ENCODE assay signal across 8 mouse cellular contexts in the genomic region with DNA sequence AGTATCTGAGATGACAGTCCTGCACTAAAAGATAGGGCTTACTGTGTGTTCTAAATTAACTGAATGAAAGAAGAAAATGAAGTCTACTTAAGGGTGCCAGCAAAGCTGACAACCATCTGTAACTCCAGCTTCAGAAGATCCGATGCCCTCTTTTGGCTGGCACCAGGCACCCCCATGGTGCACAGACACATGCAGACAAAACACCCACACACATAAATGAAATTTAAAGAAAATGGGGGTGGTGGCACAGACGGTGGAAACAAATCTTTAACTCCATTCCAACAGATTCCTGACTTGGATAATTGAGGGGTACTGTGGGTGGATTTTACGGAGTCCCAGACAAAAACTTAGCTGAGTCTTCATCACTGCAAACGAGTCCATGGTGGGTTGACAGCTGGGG. TPM values are rescaled to one million over a fixed set of nuclear protein-coding genes. Genes with fewer than 3 reads are reported as not detected.
DNase-seq lines count a peak whose midpoint lies in the region; ATAC-seq lines count a peak whose summit lies in the region.

No protein-coding gene starts in this region.

- no peaks in the 10 kb centered on the region for H3K36me3 ChIP-seq in kidney, embryonic 15.5 days
- H3K36me3 ChIP-seq in forebrain, embryonic 15.5 days, result no peaks in the 10 kb centered on the region
- no peaks in the 10 kb centered on the region for H3K36me3 ChIP-seq in neural tube, embryonic 14.5 days (ENCODE audit: control insufficient read depth, insufficient read depth, low read length)

- H3K9me3 ChIP-seq in kidney, embryonic 15.5 days (replicated peaks), result no peaks in the 10 kb centered on the region
- no peaks in the 10 kb centered on the region for H3K9me3 ChIP-seq in forebrain, embryonic 15.5 days
- no peaks in the 10 kb centered on the region for H3K9me3 ChIP-seq in neural tube, embryonic 14.5 days (ENCODE audit: control insufficient read depth, low read length)

- ATAC-seq in kidney, embryonic 15.5 days (replicated peaks; ENCODE audit: low FRiP score), result no peak
- ATAC-seq in forebrain, embryonic 15.5 days (replicated peaks), result no peak; the same call in 1 of the 2 replicates
- no peak for ATAC-seq in neural tube, embryonic 14.5 days (ENCODE audit: low read depth)
- no peak for ATAC-seq in megakaryocyte, adult 5-6 weeks (ENCODE audit: poor library complexity, severe bottlenecking)

- peak overlapping the region; percentile 44 for H3K4me3 ChIP-seq in kidney, embryonic 15.5 days (replicated peaks)
- H3K4me3 ChIP-seq in forebrain, embryonic 15.5 days, result no peak overlapping the region
- H3K4me3 ChIP-seq in neural tube, embryonic 14.5 days (ENCODE audit: low read depth, low read length), result no peak overlapping the region

- H3K27ac ChIP-seq in kidney, embryonic 15.5 days, result no peak overlapping the region
- no peak overlapping the region for H3K27ac ChIP-seq in forebrain, embryonic 15.5 days (replicated peaks)
- H3K27ac ChIP-seq in neural tube, embryonic 14.5 days (ENCODE audit: low read depth, low read length), result no peak overlapping the region

- peaks cover 5% of the 10 kb centered on the region; the same call in 1 of the 2 replicates for H3K27me3 ChIP-seq in kidney, embryonic 15.5 days
- H3K27me3 ChIP-seq in forebrain, embryonic 15.5 days, result no peaks in the 10 kb centered on the region
- no peaks in the 10 kb centered on the region for H3K27me3 ChIP-seq in neural tube, embryonic 14.5 days (ENCODE audit: control insufficient read depth, insufficient read depth, low read length)

- H3K4me2 ChIP-seq in kidney, embryonic 15.5 days, result peak overlapping the region; percentile 82
- peak overlapping the region; percentile 55 for H3K4me2 ChIP-seq in forebrain, embryonic 15.5 days (replicated peaks)
- peak overlapping the region; percentile 53; the same call in 1 of the 2 replicates for H3K4me2 ChIP-seq in neural tube, embryonic 14.5 days (ENCODE audit: low read depth, low read length)

- H3K4me1 ChIP-seq in kidney, embryonic 15.5 days, result peaks cover 12% of the 10 kb centered on the region
- H3K4me1 ChIP-seq in forebrain, embryonic 15.5 days, result peaks cover 6% of the 10 kb centered on the region; the same call in 1 of the 2 replicates
- H3K4me1 ChIP-seq in neural tube, embryonic 14.5 days (ENCODE audit: control insufficient read depth, insufficient read depth, low read length), result no peaks in the 10 kb centered on the region

- DNase-seq in kidney, adult 9 months, result no peak
- DNase-seq in left cerebral cortex, adult 9 months (ENCODE audit: low spot score in 2 of 2), result peak; percentile 62 to 71
- no peak for DNase-seq in adipocyte (ENCODE audit: low spot score)
- no peak for DNase-seq in kidney, postnatal 14 days

- H3K9ac ChIP-seq in kidney, embryonic 15.5 days, result peak overlapping the region; percentile 51; the same call in 1 of the 2 replicates
- no peak overlapping the region for H3K9ac ChIP-seq in forebrain, embryonic 15.5 days (replicated peaks)
- peak overlapping the region; percentile 25; the same call in 1 of the 2 replicates for H3K9ac ChIP-seq in neural tube, embryonic 14.5 days (replicated peaks; ENCODE audit: low read depth, low read length)

- WGBS in kidney, embryonic 15.5 days, result 45% methylated on average over 4 of the region's 4 CpGs
- WGBS in forebrain, embryonic 15.5 days, result 24% methylated on average over 4 of the region's 4 CpGs
- WGBS in neural tube, embryonic 14.5 days, result 43% methylated on average over 4 of the region's 4 CpGs

RNA-seq across cellular contexts. Expression of a gene that starts 4.1 kb away (rescaled TPM):
- 2.3 and 5.5 TPM in 2 replicates for polyA plus RNA-seq in kidney, embryonic 15.5 days (2015; fragmentation: Nextera tagmentation; extraction: Ambion mirVana)
- 0.06 and 0.10 TPM in 2 replicates for polyA plus RNA-seq in forebrain, embryonic 15.5 days (2015; fragmentation: Nextera tagmentation; extraction: Ambion mirVana)
- polyA plus RNA-seq in neural tube, embryonic 14.5 days (2014; fragmentation: Nextera tagmentation; extraction: Ambion mirVana), result 0.66 TPM in 1 of 2 replicates, not detected in the other
- total RNA-seq in megakaryocyte, adult 5-6 weeks (2015), result 1.2 and 4.0 TPM in 2 replicates
- 1.4 and 8.0 TPM in 2 replicates for total RNA-seq in megakaryocyte, adult 5-6 weeks (2017)

RNA-seq across cellular contexts. Expression of a gene that starts 28.2 kb away (rescaled TPM):
- 1.6 and 3.1 TPM in 2 replicates for polyA plus RNA-seq in kidney, embryonic 15.5 days (2015; fragmentation: Nextera tagmentation; extraction: Ambion mirVana)
- 30.1 and 34.3 TPM in 2 replicates for polyA plus RNA-seq in forebrain, embryonic 15.5 days (2015; fragmentation: Nextera tagmentation; extraction: Ambion mirVana)
- polyA plus RNA-seq in neural tube, embryonic 14.5 days (2014; fragmentation: Nextera tagmentation; extraction: Ambion mirVana), result 25.4 and 28.7 TPM in 2 replicates
- total RNA-seq in megakaryocyte, adult 5-6 weeks (2015), result not detected in 2 replicates
- total RNA-seq in megakaryocyte, adult 5-6 weeks (2017), result not detected in 2 replicates

RNA-seq across cellular contexts. Expression of a gene that starts 30.1 kb away (rescaled TPM):
- polyA plus RNA-seq in kidney, embryonic 15.5 days (2015; fragmentation: Nextera tagmentation; extraction: Ambion mirVana), result 188 and 215 TPM in 2 replicates
- polyA plus RNA-seq in forebrain, embryonic 15.5 days (2015; fragmentation: Nextera tagmentation; extraction: Ambion mirVana), result 364 and 375 TPM in 2 replicates
- polyA plus RNA-seq in neural tube, embryonic 14.5 days (2014; fragmentation: Nextera tagmentation; extraction: Ambion mirVana), result 378 and 453 TPM in 2 replicates
- 57.3 and 64.0 TPM in 2 replicates for total RNA-seq in megakaryocyte, adult 5-6 weeks (2015)
- total RNA-seq in megakaryocyte, adult 5-6 weeks (2017), result 132 and 150 TPM in 2 replicates

RNA-seq across cellular contexts. Expression of a gene that starts 30.9 kb away (rescaled TPM):
- polyA plus RNA-seq in kidney, embryonic 15.5 days (2015; fragmentation: Nextera tagmentation; extraction: Ambion mirVana), result not detected in 2 replicates
- polyA plus RNA-seq in forebrain, embryonic 15.5 days (2015; fragmentation: Nextera tagmentation; extraction: Ambion mirVana), result not detected in 2 replicates
- polyA plus RNA-seq in neural tube, embryonic 14.5 days (2014; fragmentation: Nextera tagmentation; extraction: Ambion mirVana), result not detected in 2 replicates
- total RNA-seq in megakaryocyte, adult 5-6 weeks (2015), result not detected in 2 replicates
- total RNA-seq in megakaryocyte, adult 5-6 weeks (2017), result not detected in 2 replicates

RNA-seq across cellular contexts. Expression of a gene that starts 32.8 kb away (rescaled TPM):
- polyA plus RNA-seq in kidney, embryonic 15.5 days (2015; fragmentation: Nextera tagmentation; extraction: Ambion mirVana), result 28.4 and 32.0 TPM in 2 replicates
- polyA plus RNA-seq in forebrain, embryonic 15.5 days (2015; fragmentation: Nextera tagmentation; extraction: Ambion mirVana), result 26.5 and 26.9 TPM in 2 replicates
- polyA plus RNA-seq in neural tube, embryonic 14.5 days (2014; fragmentation: Nextera tagmentation; extraction: Ambion mirVana), result 17.5 and 19.6 TPM in 2 replicates
- total RNA-seq in megakaryocyte, adult 5-6 weeks (2015), result 38.1 and 38.4 TPM in 2 replicates
- total RNA-seq in megakaryocyte, adult 5-6 weeks (2017), result 47.1 and 48.5 TPM in 2 replicates

Comparison
In these comparisons a context has a peak if more than half of its experiments do, and no peak if none do; other contexts are left out.
1. DNase-seq: peak in left cerebral cortex, adult 9 months (2 of 2); none in kidney, adult 9 months (single experiment), adipocyte (single experiment) and kidney, postnatal 14 days (single experiment).
2. Peak in every context shown above with its lines, with median percentiles within 50 percentile points of each other: H3K4me2 ChIP-seq.